Mouse (Mus musculus) forebrain, embryonic 12.5 days (tissue): Measurements from ENCODE around the gene Gm20854. TPM values are rescaled to one million over a fixed set of nuclear protein-coding genes. Genes with fewer than 3 reads are reported as not detected.
"Not testable (repeated sequence)": the region's sequence is repeated elsewhere in the genome, so short reads cannot be mapped to it uniquely, and the experiment has no call there.

Source experiments
- ATAC-seq: fragments of 200-750 bp; cut with Nextera tagmentation; 2 replicates; pipeline ENCODE4 v1.8.0; 2017; ENCODE audit warnings: moderate TSS enrichment; ENCODE audit not compliant: low FRiP score
- H3K27ac ChIP-seq: fragments of 300-500 bp; sonication (generic); 2 replicates; pipeline ENCODE4 v1.5.1; 2016; ENCODE audit warnings: mild to moderate bottlenecking
- H3K27me3 ChIP-seq: fragments of 300-500 bp; sonication (generic); 2 replicates; pipeline ENCODE4 v1.6.1; 2016; ENCODE audit warnings: mild to moderate bottlenecking
- H3K36me3 ChIP-seq: fragments of 300-500 bp; sonication (generic); replicated peaks from 2 replicates; pipeline ENCODE4 v1.6.1; 2016; ENCODE audit warnings: mild to moderate bottlenecking
- H3K4me1 ChIP-seq: fragments of 300-500 bp; sonication (generic); 2 replicates; pipeline ENCODE4 v1.6.1; 2016
- H3K4me2 ChIP-seq: fragments of 300-500 bp; sonication (generic); 2 replicates; pipeline ENCODE4 v1.6.1; 2016; ENCODE audit warnings: mild to moderate bottlenecking, moderate library complexity
- H3K4me3 ChIP-seq: fragments of 300-500 bp; sonication (generic); replicated peaks from 2 replicates; pipeline ENCODE4 v1.5.1; 2016; ENCODE audit warnings: mild to moderate bottlenecking
- H3K9ac ChIP-seq: fragments of 300-500 bp; sonication (generic); 2 replicates; pipeline ENCODE4 v1.6.1; 2016; ENCODE audit warnings: mild to moderate bottlenecking
- H3K9me3 ChIP-seq: fragments of 300-500 bp; sonication (generic); 2 replicates; pipeline ENCODE4 v1.6.1; 2016
- WGBS: fragments of 180-500 bp; shearing (Covaris S2); methylation state at CpG from one replicate; pipeline ENCODE4 v1.1.7; 2016; 5-methylcytosine and 5-hydroxymethylcytosine counted together
- polyA plus RNA-seq: library from polyadenylated mRNA; unstranded; fragments of >200 nt; fragmentation: Nextera tagmentation; extraction: Ambion mirVana; gene quantifications from 2 replicates; pipeline ENCODE4 v1.2.1, GENCODE M21; 2016

Gene Gm20854
- polyA plus RNA-seq, result not detected in 2 replicates

GRCm38 (mm10) chrY:85530808-85531207 is at the start of gene Gm20854:
Gene Gm20854, minus strand, starts transcription at chrY:85530908.
- not testable (repeated sequence) for H3K27me3 ChIP-seq, ATAC-seq, H3K9ac ChIP-seq, H3K36me3 ChIP-seq, H3K27ac ChIP-seq, H3K4me3 ChIP-seq, H3K4me2 ChIP-seq, H3K4me1 ChIP-seq, H3K9me3 ChIP-seq
- no CpG with 5 or more reads among the region's 6 CpGs for WGBS
